Mouse (Mus musculus) bone marrow macrophage, adult 2 months (primary cell): ENCODE results near the gene Ascc3. TPM values are rescaled to one million over a fixed set of nuclear protein-coding genes. Genes with fewer than 3 reads are reported as not detected.

ENCODE experiments used
- H3K27ac ChIP-seq: 2 replicates; pipeline ENCODE4 v1.5.1; 2012; ENCODE audit warnings: low read depth, low read length; ENCODE audit not compliant: insufficient read depth
- H3K4me1 ChIP-seq: 2 replicates; pipeline ENCODE4 v1.6.1; 2012; ENCODE audit warnings: low read length; ENCODE audit not compliant: control insufficient read depth, insufficient read depth
- H3K4me3 ChIP-seq: 2 replicates; pipeline ENCODE4 v1.5.1; 2012; ENCODE audit warnings: mild to moderate bottlenecking, low read length, moderate library complexity; ENCODE audit not compliant: insufficient read depth
- CTCF ChIP-seq: IDR thresholded peaks from 2 replicates; pipeline ENCODE4 v1.5.1; 2012; ENCODE audit warnings: low read depth, mild to moderate bottlenecking, low read length, moderate library complexity
- POLR2A ChIP-seq: IDR thresholded peaks from 2 replicates; pipeline ENCODE4 v1.6.1; 2012; ENCODE audit warnings: mild to moderate bottlenecking, low read depth, low read length, borderline replicate concordance
- polyA plus RNA-seq: library from polyadenylated mRNA; stranded (reverse); fragments of >200 nt; gene quantifications from 2 replicates; pipeline ENCODE4 v1.2.4, GENCODE M21; 2012; ENCODE audit not compliant: missing spikeins, insufficient read depth, insufficient read length

Ascc3 gene
- polyA plus RNA-seq, 1 experiment, result 14.3 TPM

DNA sequence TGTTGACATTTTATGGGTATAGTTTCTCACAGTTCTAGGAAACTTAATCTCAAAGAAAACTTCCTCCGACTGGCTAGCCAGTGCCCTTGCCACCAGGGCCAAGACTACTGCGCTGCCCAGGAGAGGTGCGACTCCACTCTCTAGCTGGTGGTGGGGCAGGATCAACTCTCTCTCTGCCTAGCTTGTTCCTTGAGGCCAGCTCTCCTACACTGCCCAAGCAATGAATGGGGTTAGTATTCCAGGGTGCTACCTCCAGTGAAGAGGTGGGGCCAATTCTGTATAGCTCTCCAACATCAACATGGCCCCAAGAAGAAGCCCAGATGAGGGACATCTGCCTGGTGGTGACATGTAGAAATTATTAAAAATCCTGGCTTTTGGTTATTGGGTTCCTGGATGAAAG lies 61.1 kb downstream of the Ascc3 start:
- no peak overlapping the region for H3K4me3 ChIP-seq
- TF ChIP-seq CTCF (no peak), POLR2A (no peak)
- H3K27ac ChIP-seq, result no peak overlapping the region
- H3K4me1 ChIP-seq, result no peaks in the 10 kb centered on the region

DNA sequence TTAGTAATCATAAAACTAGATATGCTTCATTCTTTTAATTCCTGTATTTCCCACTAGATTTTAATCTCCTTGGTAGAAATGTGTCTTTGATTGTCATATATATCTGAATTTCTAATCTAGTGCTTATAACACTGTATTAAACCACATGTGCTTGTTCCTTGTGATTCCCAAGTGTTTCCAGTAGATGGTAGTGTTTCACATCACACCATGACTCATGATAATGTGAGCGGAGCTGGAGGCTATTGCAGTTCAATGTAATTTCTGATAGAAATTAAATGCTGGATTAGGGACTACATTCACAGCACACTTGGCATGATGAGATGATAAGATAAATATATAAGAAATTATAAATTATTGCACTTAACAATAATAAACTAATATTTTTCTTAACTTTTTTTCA lies 64.9 kb downstream of the Ascc3 start:
- TF ChIP-seq POLR2A (no peak), CTCF (no peak)
- H3K4me3 ChIP-seq, result no peak overlapping the region
- H3K27ac ChIP-seq, result no peak overlapping the region
- H3K4me1 ChIP-seq, result no peaks in the 10 kb centered on the region

DNA sequence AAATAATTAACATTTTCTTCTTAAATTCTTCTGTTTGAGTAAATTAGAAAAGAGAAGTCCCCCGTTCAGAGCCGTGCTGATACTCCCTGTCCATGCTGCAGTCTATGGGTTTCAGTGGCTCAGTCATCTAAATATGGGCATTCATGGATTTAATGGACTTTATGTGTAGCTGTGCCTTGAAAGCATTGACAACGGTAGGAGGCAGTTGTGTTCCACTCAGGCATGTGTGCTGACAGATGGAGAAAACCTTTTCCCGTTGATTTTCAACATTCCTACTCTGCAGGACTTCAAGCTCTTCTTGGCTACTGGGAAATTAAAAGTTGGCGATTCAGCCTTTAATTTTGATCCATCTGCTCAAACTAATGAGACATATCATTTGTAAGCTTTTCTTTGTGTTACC lies 79.0 kb downstream of the Ascc3 start:
- no peak overlapping the region for H3K4me3 ChIP-seq

DNA sequence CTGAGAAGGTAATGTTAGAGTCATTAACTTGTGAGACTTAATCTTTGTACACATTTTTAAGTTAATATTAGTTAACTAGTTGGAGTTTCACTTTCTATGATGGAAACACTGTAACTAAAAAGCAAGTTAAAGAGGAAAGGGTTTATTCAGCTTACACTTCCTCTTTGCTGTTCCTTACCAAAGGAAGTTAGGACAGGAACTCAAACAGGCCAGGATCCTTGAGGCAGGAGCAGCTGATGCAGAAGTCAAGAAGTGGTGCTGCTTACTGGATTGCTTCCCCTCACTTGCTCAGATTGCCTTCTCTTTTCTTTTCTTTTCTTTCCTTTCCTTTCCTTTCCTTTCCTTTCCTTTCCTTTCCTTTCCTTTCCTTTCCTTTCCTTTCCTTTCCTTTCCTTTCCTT lies 97.9 kb downstream of the Ascc3 start:
- H3K4me3 ChIP-seq, result no peak overlapping the region
- peaks cover 7% of the 10 kb centered on the region for H3K4me1 ChIP-seq
- no peak for TF ChIP-seq POLR2A
- no peak for TF ChIP-seq CTCF
- no peak overlapping the region for H3K27ac ChIP-seq

More for the DNA sequence above, 79.0 kb downstream of the Ascc3 start:
- no peaks in the 10 kb centered on the region for H3K4me1 ChIP-seq
- no peak overlapping the region for H3K27ac ChIP-seq
- no peak for TF ChIP-seq POLR2A

DNA sequence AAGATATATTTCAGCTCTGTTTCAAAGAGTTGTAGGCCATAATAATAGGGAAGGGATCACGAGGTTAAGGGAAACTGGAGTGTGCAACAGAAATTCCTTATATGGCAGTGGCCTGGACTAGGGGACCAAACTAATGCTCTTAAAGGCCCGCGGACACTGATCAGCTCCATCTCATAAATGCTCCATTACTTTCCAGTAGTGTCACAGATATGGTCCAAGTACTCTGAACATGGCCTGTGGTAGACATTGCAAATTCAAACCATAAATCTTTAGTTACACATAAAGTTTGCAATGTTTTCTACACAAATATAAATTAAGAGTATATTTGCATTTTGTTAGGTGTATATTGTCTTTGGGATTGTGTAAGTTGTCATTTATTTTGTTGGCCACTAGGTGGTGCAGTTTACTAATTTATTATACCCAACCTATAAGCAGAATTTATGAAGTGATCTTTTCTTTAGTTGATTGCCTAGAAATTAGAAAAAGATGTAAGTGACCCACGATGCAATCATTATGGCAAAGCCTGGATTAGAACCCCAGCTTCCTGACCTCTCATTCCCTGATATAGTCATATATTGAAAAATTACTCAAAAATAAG lies 106.5 kb downstream of the Ascc3 start:
- Histone ChIP-seq H3K4me1 (peaks cover 3% of the 10 kb centered on the region), H3K27ac (no peak overlapping the region), H3K4me3 (no peak overlapping the region)
- no peak for TF ChIP-seq POLR2A
- TF ChIP-seq CTCF, result no peak

DNA sequence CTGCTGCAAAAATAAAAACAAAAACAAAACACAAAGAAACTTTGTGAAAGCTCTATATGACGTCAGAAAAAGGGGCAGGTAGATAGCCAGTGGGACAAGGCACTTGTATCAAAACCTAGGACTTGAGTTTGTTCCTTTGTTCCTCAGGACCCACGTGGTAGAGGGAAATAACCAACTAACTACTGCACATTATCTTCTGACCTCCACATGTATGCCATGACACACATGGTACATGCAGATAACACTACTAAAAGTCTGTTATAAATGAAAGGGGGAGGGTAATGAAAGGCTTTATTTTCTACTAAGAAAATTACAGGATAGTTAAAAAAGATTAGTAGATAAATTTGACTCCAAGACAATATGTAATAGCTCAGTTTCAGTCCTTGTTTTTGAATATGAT lies 109.3 kb downstream of the Ascc3 start:
- no peak overlapping the region for H3K27ac ChIP-seq
- no peak for TF ChIP-seq POLR2A
- TF ChIP-seq CTCF, result no peak
- peaks cover 6% of the 10 kb centered on the region for H3K4me1 ChIP-seq
- no peak overlapping the region for H3K4me3 ChIP-seq

DNA sequence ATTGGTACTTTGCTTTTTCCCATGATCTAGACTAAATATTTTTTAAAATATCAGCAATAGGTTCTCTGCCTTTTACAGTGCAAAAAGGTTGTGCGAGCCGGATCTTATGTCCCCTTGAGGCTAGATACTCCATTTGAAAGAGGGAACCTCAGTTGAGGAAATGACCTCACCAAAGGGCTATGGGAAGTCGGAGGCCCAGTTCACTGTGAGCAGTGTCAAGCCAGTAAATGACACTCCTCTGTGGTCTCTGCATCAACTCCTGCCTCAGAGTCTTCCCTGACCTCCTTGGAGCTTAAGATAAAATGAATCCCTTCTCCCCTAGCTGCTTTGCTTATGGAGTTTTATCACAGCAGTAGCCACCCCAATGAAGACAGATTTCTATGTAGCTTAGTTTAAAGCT lies 109.9 kb downstream of the Ascc3 start:
- TF ChIP-seq POLR2A, result no peak
- no peak for TF ChIP-seq CTCF
- H3K4me1 ChIP-seq, result peaks cover 6% of the 10 kb centered on the region
- no peak overlapping the region for H3K4me3 ChIP-seq
- H3K27ac ChIP-seq, result 0 out of 2 replicates have a peak overlapping the region, but pooled peaks have one; percentile 31

DNA sequence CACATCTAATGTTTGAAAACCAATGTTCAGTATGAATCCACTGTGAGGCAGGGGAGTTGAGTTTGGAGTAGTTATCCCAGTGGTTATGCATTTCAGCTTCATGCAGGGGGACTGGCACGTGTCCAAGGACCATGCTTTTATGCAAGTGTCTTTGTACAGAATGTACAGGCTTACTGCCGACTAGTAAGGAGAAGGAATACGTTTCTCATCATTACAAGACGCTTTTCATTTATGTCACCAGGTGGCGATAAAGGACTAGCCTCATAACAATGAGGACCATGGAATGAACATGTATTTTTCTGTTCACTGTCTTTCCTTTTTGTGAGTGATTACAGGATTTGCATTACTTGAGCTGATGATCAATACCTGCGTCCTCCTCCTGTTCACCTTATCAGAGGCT lies 111.7 kb downstream of the Ascc3 start:
- Histone ChIP-seq H3K27ac (no peak overlapping the region), H3K4me3 (no peak overlapping the region), H3K4me1 (peaks cover 6% of the 10 kb centered on the region)
- no peak for TF ChIP-seq POLR2A
- no peak for TF ChIP-seq CTCF

DNA sequence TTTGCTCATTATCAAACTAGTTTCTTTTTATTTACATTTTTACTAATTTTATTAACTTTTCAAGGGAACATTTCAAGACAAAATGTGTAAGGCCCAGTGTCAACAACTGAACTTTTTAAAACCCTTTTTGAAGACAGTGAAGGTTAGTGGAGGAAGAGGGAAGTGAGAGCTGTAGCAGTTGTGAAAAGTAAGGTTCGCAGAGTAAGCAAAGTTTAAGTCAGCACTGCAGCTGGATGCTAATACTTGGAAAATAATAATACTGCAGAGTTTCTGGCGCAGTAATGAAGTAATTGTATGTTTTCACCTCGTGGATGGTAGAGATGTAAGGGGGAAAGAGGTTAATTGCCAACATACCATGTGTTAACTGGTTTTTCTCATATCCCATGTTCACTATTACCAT lies 112.4 kb downstream of the Ascc3 start:
- TF ChIP-seq CTCF (no peak), POLR2A (no peak)
- H3K4me1 ChIP-seq, result peaks cover 6% of the 10 kb centered on the region
- H3K27ac ChIP-seq, result no peak overlapping the region; the same call in 1 of the 2 replicates
- H3K4me3 ChIP-seq, result no peak overlapping the region

DNA sequence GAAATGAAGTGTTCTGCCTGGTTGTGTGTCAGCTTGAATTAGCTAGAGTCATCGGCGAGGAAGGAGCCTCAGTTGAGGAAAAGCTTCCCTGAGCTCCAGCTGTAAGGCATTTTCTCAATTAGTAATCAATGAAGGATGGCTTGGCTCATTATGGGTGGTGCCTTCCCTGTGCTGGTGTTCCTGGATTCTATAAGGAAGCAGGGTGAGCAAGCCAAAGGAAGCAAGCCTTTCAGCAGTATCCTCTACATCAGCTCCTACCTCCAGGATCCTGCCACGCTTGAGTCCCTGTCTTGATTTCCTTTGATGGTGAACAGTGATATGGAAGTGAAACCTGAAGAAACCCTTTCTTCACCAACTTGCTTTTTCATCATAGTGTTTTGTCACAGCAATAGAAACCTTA lies 118.8 kb downstream of the Ascc3 start:
- Histone ChIP-seq H3K27ac (no peak overlapping the region), H3K4me3 (no peak overlapping the region), H3K4me1 (no peaks in the 10 kb centered on the region; the same call in 1 of the 2 replicates)
- no peak for TF ChIP-seq POLR2A
- no peak for TF ChIP-seq CTCF

DNA sequence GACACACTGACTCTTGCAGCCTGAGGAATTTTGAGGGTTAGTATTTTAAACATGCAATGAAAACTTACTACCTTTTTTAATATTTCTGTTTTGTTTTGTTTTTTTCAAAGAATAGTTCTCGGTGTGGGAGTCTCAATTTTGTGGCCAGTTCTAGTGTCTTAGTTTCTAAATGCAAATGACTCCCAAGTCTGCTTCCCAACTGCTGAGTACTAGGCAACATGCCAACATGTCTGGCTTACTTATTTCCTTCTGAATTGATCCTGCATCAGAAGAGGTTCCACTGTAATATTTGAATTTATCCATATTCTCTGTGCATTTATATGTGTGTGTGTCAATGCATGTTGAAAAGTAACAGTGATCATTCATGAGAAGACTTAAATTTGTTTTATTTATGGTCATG lies 119.3 kb downstream of the Ascc3 start:
- Histone ChIP-seq H3K4me1 (no peaks in the 10 kb centered on the region; the same call in 1 of the 2 replicates), H3K4me3 (no peak overlapping the region), H3K27ac (no peak overlapping the region)
- TF ChIP-seq CTCF, result no peak
- TF ChIP-seq POLR2A, result no peak
